7 mouse cellular contexts compared by ENCODE assay signal in genomic region chr12:3780405-3780891, GRCm38 (mm10). TPM values are rescaled to one million over a fixed set of nuclear protein-coding genes. Genes with fewer than 3 reads are reported as not detected.
DNase-seq lines count a peak whose midpoint lies in the region; ATAC-seq and TF ChIP-seq lines count a peak whose summit lies in the region.

No protein-coding gene starts in this region.

- no peaks in the 10 kb centered on the region for H3K9me3 ChIP-seq in intestine, embryonic 16.5 days (ENCODE audit: control insufficient read depth, low read length)
- H3K9me3 ChIP-seq in limb, embryonic 14.5 days (ENCODE audit: control insufficient read depth, low read length): no peaks in the 10 kb centered on the region
- H3K9me3 ChIP-seq in midbrain, embryonic 13.5 days: no peaks in the 10 kb centered on the region

- no peaks in the 10 kb centered on the region for H3K36me3 ChIP-seq in intestine, embryonic 16.5 days (ENCODE audit: control insufficient read depth, insufficient read depth, low read length)
- no peaks in the 10 kb centered on the region; the same call in 1 of the 2 replicates for H3K36me3 ChIP-seq in limb, embryonic 14.5 days (ENCODE audit: control insufficient read depth, insufficient read depth, low read length)
- H3K36me3 ChIP-seq in midbrain, embryonic 13.5 days: no peaks in the 10 kb centered on the region

- no peak overlapping the region for H3K4me3 ChIP-seq in intestine, embryonic 16.5 days (ENCODE audit: low read length)
- no peak overlapping the region for H3K4me3 ChIP-seq in limb, embryonic 14.5 days (replicated peaks; ENCODE audit: low read length)
- H3K4me3 ChIP-seq in midbrain, embryonic 13.5 days (replicated peaks): no peak overlapping the region

- no peaks in the 10 kb centered on the region for H3K27me3 ChIP-seq in intestine, embryonic 16.5 days (replicated peaks; ENCODE audit: control insufficient read depth, insufficient read depth, low read length)
- H3K27me3 ChIP-seq in limb, embryonic 14.5 days (ENCODE audit: control insufficient read depth, insufficient read depth, low read length): no peaks in the 10 kb centered on the region
- H3K27me3 ChIP-seq in midbrain, embryonic 13.5 days: no peaks in the 10 kb centered on the region

- H3K4me2 ChIP-seq in intestine, embryonic 16.5 days (ENCODE audit: low read depth, low read length): peak overlapping the region; percentile 29; the same call in 1 of the 2 replicates
- H3K4me2 ChIP-seq in limb, embryonic 14.5 days (replicated peaks; ENCODE audit: low read depth, low read length, severe bottlenecking): 0 out of 2 replicates have a peak overlapping the region, but pooled peaks have one; percentile 20
- H3K4me2 ChIP-seq in midbrain, embryonic 13.5 days (replicated peaks): no peak overlapping the region

- peak; percentile 67 for ATAC-seq in common myeloid progenitor, adult 5-6 weeks (replicated peaks; ENCODE audit: low read depth, poor library complexity, severe bottlenecking)
- peak; percentile 51 for ATAC-seq in intestine, embryonic 16.5 days
- ATAC-seq in limb, embryonic 14.5 days (ENCODE audit: low FRiP score, low read depth): no peak; the same call in none of the 2 replicates
- peak; percentile 63 for ATAC-seq in midbrain, embryonic 13.5 days

- peaks cover 76% of the 10 kb centered on the region for H3K4me1 ChIP-seq in intestine, embryonic 16.5 days (ENCODE audit: control insufficient read depth, insufficient read depth, low read length)
- H3K4me1 ChIP-seq in limb, embryonic 14.5 days (ENCODE audit: control insufficient read depth, insufficient read depth, low read length): peaks cover 31% of the 10 kb centered on the region
- peaks cover 51% of the 10 kb centered on the region for H3K4me1 ChIP-seq in midbrain, embryonic 13.5 days (replicated peaks)

- TF ChIP-seq POLR2A in limb, embryonic 14.5 days (IDR thresholded peaks at IDR 0.05; ENCODE audit: borderline replicate concordance, extremely low read depth, insufficient read depth, insufficient read length): no peak

- H3K9ac ChIP-seq in intestine, embryonic 16.5 days (ENCODE audit: low read depth, low read length): peak overlapping the region; percentile 31
- peak overlapping the region; percentile 21; the same call in 1 of the 2 replicates for H3K9ac ChIP-seq in limb, embryonic 14.5 days (ENCODE audit: low read depth, low read length, severe bottlenecking)
- H3K9ac ChIP-seq in midbrain, embryonic 13.5 days (replicated peaks): no peak overlapping the region

- peak overlapping the region; percentile 98 for H3K27ac ChIP-seq in intestine, embryonic 16.5 days (ENCODE audit: low read length)
- peak overlapping the region; percentile 83 for H3K27ac ChIP-seq in limb, embryonic 14.5 days (replicated peaks; ENCODE audit: low read depth, low read length)
- peak overlapping the region; percentile 63; the same call in 1 of the 2 replicates for H3K27ac ChIP-seq in midbrain, embryonic 13.5 days

- DNase-seq in Muller cell, postnatal 12 days (ENCODE audit: inconsistent ontology term): peak; percentile 62
- DNase-seq in heart, adult 11 months: peak; percentile 99
- peak; percentile 34 for DNase-seq in limb, embryonic 14.5 days (ENCODE audit: low spot score)
- peak; percentile 83 to 85 for DNase-seq in spleen, postnatal 36 days (ENCODE audit: low spot score in 2 of 2)

- WGBS in intestine, embryonic 16.5 days: 8% methylated on average over 8 of the region's 8 CpGs
- WGBS in limb, embryonic 14.5 days: 15% methylated on average over 8 of the region's 8 CpGs
- 13% methylated on average over 8 of the region's 8 CpGs for WGBS in midbrain, embryonic 13.5 days

RNA-seq across cellular contexts. Expression of gene Dnmt3a, which starts 25.4 kb away (rescaled TPM):
- 23.7 and 24.7 TPM in 2 replicates for total RNA-seq in common myeloid progenitor, adult 5-6 weeks (2017)
- 52.8 and 53.8 TPM in 2 replicates for polyA plus RNA-seq in intestine, embryonic 16.5 days (2015; fragmentation: Nextera tagmentation; extraction: Ambion mirVana)
- 48.7 and 53.1 TPM in 2 replicates for polyA plus RNA-seq in limb, embryonic 14.5 days (2012; rRNA removed)
- 74.5 and 84.4 TPM in 2 replicates for polyA plus RNA-seq in limb, embryonic 14.5 days (2014; fragmentation: Nextera tagmentation; extraction: Ambion mirVana)
- polyA plus RNA-seq in midbrain, embryonic 13.5 days (2015; fragmentation: Nextera tagmentation; extraction: Ambion mirVana): 111 and 124 TPM in 2 replicates

Comparison
In these comparisons a context has a peak if more than half of its experiments do, and no peak if none do; other contexts are left out.
1. DNase-seq: peak in every context shown above with its lines; median percentile 99 in heart, adult 11 months; 84 in spleen, postnatal 36 days; 62 in Muller cell, postnatal 12 days; 34 in limb, embryonic 14.5 days.